Mouse (Mus musculus): Measurements from ENCODE around the gene 4930544G11Rik.
A peak's percentile ranks its signal among the peaks of the same experiment; 100 is the strongest.

The 4930544G11Rik gene

DNA sequence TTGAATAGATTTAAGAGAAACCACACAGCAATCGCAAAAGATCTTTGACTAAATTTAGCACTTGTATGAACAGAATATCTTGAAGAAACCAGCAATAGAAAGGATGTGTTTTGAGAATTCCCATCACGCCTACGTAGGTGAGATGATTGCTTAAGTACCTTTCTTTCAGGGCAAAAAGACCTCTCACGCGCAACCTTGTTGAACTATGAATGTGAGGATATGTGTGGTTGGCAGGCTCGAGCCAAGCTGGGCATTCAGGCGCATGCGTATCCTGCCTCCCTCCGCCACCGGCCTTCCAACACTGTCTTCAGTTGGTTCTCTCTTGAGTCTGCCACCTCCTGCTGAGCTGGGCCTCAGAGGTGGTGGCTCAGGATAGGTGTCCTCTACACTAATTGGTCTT is at the start of gene 4930544G11Rik:
Gene 4930544G11Rik, plus strand, starts transcription at position 301 of the 400 bp plus-strand sequence.
- no peak for DNase-seq (ENCODE audit: low read depth)

DNA sequence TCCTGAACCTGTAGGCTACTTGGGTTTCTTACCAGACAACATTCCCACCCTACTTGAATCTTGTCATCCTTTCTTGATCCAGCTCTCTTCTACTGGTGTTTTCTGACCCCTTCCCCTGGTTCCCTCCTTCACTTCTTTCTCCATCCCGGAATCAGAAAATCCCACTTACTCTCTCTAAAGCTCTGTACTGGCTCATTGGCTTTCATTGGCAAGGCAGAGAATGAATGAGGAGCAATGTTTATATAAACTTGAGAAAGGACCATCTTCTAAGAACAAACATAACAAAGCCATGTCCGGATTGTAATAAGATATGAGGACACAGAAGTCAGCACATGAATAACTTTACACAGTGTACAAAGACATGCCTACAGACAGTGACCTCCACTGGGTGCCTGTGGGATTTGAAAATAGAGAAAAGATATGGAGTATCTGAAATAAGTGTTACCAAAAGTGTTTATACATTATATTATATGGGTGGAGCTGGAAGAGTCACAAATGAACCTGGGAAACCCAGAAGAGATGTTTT is 45.7 kb upstream of the 4930544G11Rik start:
- no peak for DNase-seq (ENCODE audit: low read depth)

DNA sequence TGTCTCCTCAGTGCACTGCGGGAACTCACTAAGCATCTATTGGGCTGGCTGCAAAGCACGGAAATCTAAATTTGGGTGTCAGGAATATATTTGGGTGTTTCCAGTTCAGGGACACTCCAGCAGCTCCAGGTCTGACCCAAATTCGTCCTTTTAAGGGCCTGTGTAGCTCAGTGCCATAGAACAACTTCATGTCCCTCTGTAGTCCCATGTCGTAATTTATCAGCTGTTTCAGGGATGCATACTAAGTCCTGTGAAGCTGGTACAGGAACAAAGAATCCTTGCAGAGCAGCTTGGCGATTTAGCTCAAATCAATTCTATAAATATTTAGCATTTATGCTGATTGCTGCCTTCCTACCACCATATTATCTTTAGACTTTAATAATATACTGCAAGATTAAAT is 37.0 kb upstream of the 4930544G11Rik start:
- no peak for DNase-seq (ENCODE audit: low read depth)

DNA sequence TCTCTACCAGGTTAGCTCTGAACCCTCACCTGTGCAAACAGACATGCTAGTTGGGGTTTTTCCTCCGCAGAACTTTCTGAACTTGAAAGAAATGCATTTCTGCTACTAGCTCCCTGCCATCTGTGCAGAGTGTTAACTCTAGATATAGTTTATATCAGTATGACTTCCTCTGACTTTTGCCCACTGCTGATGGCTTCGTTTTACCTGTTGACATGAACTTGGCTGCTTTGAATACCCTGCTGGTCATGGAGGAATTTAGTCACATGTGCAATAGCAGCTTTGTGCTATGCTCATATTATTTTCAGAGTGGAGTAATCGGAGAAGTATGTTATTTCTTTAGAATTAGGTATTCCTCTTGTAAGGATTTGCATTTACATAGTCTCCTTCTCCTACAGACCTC is 30.7 kb upstream of the 4930544G11Rik start:
- DNase-seq (ENCODE audit: low read depth): peak; percentile 3

DNA sequence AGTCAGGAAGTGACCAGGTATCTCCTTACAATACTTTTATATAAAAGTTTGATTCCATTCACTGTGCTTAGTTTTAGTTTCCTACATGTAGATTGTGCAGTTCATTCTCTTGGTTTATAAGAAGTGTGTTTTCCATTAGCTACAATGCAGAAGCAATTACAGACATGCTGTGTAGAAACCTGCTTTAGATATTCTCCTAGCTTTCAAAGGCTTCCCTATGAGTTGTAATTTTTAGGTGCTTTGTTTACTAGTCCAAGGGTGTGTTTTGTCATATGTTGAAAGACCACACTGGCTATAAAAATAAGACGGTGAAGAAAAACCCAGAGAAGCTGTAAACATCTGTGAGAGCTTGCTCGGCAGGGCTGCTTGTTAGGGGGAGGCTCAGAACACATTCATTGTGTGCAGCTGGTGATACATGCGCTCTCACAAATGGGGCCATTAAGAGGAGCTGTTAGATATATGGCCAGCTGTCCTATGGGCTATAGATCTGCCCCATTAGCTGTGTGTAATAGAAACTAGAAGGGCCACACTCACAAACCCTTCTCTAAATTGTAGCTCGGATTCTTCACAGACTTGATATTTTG is 28.8 kb upstream of the 4930544G11Rik start:
- no peak for DNase-seq (ENCODE audit: low read depth)

DNA sequence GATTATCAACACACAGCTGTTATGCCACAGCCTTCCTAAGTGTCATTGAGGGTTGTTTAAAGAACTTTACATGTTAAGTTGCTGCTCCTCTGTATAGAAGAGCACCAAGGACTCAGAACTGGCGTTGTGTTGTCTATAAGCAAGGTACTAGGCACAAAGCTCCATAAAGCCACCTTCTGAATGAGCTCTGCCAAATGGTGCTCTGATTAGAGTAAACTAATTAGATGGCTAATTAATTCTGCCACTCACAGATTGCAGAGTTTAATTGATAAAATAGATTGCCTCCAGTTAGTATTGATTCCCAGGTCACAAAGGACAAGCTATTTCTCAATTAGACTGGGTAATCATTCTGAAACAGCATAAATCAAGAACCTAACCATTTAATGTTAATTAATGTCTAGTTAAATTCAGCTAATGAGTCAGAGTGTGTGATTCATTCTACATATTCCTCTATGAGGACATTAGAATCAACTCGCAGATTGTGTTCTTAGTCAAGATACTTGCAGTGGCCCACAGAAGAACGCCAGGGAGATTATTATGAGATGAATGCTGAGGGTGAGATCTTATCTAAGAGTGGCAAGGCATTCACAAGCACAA is 26.6 kb upstream of the 4930544G11Rik start:
- DNase-seq (ENCODE audit: low read depth): no peak

DNA sequence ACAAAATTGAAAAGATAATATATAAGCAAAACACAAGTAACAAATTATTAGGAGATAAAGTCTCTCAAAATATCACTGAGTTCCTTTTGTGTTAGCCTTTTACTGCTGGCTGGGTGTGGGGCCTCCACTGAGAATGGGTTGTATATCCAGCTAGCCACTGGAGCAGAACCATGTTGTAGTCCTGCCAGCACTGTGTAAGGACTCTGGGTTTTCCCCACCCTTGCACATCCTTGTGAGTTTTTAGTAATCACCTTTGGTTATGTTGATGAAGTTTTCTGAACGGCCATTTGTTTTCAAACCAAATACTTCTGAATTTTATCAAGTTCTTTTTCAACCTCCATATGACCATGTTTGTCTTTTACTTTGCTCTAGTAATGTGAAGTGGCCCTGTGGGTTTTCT is 21.9 kb upstream of the 4930544G11Rik start:
- no peak for DNase-seq (ENCODE audit: low read depth)

DNA sequence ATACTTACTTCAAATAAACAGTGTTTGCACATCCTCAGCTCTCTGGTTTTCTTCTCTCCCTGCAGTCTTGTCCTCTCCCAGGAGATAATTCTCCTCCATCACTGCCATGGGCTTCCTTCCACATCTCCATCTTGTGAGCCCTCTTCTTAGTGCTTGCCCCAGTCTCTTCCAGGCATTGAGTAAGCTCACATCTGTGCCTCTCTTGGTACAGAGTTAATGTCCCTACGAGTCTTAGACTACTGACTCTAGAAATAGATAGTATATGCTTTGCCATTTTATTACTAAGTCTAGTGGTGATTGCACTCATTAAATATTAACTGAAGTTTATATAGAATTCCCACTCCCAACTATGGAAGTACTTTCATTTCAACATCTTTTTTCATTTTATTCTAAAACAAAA is 19.6 kb upstream of the 4930544G11Rik start:
- no peak for DNase-seq (ENCODE audit: low read depth)

DNA sequence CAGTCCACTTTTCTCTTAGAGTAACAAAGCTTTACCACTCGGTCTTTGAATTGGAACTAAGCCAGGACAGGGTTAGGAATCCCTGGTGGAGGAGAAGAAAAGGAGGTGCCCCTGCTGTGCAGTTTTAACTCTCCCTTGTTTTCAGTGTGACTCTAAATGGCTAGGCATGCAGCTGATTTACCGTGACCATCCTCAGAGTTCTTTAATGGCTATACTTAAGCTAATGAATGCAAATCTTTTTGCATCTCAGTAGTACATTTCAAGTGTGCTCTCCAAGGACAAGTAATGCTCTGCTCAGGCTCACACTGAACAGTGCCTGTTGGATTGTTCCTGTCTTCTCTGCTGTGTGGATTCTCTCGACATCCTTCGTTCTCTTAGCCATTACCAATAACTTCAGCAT is 19.2 kb upstream of the 4930544G11Rik start:
- no peak for DNase-seq (ENCODE audit: low read depth)

DNA sequence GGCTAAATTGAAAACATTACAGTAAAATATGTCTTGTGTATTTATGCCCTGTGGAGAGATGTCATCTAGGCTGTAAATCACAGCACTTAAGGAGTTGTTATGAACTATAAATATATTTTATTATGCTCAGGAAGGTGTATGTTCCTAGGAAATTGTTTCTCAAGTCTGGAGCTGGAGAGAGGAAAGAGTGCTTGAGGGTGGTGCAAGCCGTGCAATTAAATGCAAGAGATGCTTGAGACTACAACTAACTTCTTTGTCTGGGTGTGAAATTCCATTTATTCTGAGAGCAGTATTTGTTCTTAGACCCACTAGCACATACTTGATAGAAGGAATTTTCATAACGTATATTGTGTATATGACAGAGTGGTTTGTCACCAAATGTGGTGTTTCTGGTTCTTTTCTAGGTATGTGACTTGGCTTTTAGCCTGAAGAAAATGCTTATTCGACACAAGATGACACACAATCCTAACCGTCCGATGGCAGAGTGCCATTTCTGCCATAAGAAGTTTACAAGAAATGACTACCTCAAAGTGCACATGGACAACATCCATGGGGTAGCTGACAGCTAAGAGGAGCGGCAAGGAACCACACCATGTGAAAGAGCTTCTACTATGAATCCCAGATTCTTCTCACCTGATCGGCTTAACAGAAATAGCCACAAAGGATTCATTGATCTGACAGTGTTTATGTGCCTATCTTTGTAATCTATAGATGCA is 16.7 kb upstream of the 4930544G11Rik start:
- no peak for DNase-seq (ENCODE audit: low read depth)

DNA sequence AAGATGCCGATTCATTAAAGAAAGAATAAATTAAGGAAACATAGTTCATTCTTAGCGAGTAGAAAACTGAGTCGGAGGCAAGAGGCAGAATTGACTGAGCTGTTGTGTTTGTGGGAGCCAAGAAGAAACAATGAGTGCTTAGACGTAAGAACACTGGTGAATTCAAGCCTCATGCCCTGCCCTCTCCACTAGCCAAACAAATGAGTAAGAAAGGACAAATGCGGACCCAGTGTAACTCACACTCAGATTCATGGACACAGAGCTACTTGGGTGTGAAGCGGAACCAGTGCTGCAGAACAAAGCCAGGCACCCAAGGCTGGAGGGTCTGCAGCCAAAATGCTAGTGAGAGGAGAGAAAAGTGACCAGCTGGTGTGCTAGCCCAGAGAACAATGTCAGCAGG is 1.9 kb upstream of the 4930544G11Rik start:
- DNase-seq (ENCODE audit: low read depth): no peak

DNA sequence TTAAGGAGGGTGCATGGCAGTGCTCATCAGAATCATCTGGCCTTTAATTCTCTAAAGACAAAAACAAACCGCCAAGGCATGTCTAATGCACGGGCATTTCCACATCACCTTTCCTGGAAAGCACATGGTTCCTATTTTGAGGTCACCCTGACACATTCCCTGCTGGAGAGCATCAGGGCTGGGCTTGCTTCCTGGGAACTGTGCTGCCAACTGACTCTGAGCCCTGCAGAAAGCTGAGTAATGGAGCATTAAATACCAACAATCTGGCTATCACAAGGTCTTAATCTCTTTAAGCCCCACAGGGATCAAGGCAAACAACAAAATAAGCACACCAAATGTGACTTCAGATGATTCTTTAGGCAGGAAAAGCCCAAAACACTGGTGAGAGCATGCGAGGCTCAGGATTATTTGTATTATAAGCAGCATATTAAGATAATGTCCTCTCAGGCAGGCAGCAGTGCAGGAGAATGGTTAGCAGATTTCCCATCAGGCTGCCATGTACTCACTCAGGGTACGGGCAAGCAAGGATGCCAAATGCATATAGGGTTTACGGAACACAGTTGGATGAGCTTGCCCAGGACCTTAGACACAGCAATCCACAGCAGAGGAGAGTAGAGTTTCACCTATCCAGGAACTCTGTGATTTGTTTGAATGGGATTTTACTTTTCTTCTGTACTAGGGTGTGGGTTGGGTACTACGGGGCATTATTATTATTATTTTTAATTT is 17.1 kb downstream of the 4930544G11Rik start:
- peak; percentile 67 for DNase-seq (ENCODE audit: low read depth)

DNA sequence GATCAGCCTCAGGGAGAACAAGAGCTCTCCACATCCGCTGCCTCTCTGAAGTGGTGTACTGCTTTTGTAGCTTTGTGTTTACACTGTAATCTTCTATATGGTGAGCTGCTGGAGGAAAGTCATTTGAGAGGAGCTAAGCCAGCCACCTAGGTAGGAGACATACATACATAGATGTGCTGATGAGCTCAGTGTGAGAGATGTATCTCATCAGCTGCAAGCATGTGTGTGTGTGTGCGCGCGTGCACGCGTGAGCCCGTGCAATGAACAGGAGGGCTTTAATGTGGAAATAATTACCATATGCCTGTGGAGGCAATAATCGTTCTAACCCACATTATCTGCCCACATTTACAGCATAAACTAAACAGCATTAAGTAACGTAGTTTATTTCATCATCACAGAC is 18.0 kb downstream of the 4930544G11Rik start:
- no peak for DNase-seq (ENCODE audit: low read depth)

DNA sequence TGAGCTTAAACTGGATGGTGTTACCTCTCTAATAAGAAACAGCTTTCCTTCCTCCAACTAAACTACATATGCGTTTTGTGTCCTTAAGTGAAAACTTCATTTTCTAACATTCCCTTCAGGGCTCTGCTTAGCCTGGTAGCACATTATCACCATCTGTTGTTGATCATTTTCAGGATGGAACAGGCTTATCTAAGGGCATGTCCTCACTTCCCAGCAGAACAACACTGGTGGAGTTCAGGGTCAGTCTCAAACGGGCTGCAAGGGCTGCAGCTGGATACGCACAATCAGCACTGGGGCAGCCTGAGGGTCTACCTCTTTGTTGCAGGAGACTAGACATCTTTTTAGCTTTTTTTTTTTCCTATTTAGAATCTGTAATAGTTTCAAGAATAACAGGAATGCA is 39.7 kb downstream of the 4930544G11Rik start:
- DNase-seq (ENCODE audit: low read depth): no peak

DNA sequence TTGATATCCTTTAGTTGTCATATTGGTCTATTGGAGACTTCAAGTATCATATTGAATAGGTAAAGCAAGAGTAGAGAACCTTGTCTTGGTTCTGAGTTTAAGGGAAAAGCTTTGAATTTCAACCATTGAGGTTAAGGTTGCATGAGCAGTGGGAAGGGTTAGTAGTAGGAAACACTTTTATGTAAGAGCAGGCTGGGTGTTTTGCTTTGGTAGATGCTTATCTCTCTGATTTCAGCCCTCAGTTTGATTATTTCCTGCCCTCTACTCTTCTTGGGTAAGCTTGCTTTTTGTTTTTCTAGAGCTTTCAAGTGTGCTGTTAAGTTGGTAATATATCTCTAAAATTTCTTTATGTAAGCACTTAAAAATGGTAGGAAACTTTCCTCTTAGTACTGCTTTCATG is 45.9 kb downstream of the 4930544G11Rik start:
- no peak for DNase-seq (ENCODE audit: low read depth)
